Mouse (Mus musculus) adrenal gland, postnatal 36 days (tissue): ENCODE measurements around the gene Rpl28. TPM values are rescaled to one million over a fixed set of nuclear protein-coding genes. Genes with fewer than 3 reads are reported as not detected.

Source experiments
- DNase-seq, 2 experiments: peaks; one replicate each; pipeline ENCODE4 v3.0.0; 2021; ENCODE audit warnings: mixed read lengths in 1 of 2
- total RNA-seq, 2 experiments: library from RNA; stranded (reverse); gene quantifications; 2 replicates each; pipeline ENCODE4 v1.2.3; 2021

The Rpl28 gene
- total RNA-seq, 2 experiments from 2014 or later = 989 to 1,001 TPM

- DNase-seq = peak in 1 of 2 experiments; percentile 11
Observed at GRCm38 (mm10) chr7:4835631-4836327, 43.1 kb downstream of the Rpl28 start.

- DNase-seq = peak; percentile 82 to 83
Observed at GRCm38 (mm10) chr7:4836351-4836792, 43.7 kb downstream of the Rpl28 start.

- DNase-seq = no peak
Observed at GRCm38 (mm10) chr7:4837639-4838038, 45.0 kb downstream of the Rpl28 start.

GRCm38 (mm10) chr7:4842077-4842476 lies 49.4 kb downstream of the Rpl28 start:
- no peak for DNase-seq

- DNase-seq = no peak
Observed at GRCm38 (mm10) chr7:4842634-4843131, 50.0 kb downstream of the Rpl28 start.

- peak; percentile 39 to 54 for DNase-seq
Observed at GRCm38 (mm10) chr7:4843604-4844244, 51.0 kb downstream of the Rpl28 start.

- DNase-seq = no peak
Observed at GRCm38 (mm10) chr7:4844245-4844916, 51.7 kb downstream of the Rpl28 start, which contains the start of gene Shisa7. TSS of gene Shisa7 (minus strand) at chr7:4844696.

Other genes starting within 250 kb of the Rpl28 start
- 1 to 10 TPM; 6.4 to 9.5 TPM for gene Syt5, start 245.3 kb upstream of the Rpl28 start, total RNA-seq
- gene Ptprh, start 188.8 kb upstream of the Rpl28 start, total RNA-seq = not detected
- gene Tmem86b, start 161.5 kb upstream of the Rpl28 start, total RNA-seq = 1 to 10 TPM; 5.9 to 8.2 TPM
- 10 to 100 TPM; 82.6 to 89.5 TPM for gene Ppp6r1, start 133.9 kb upstream of the Rpl28 start, total RNA-seq
- 10 to 100 TPM; 47.8 to 50.7 TPM for gene Hspbp1, start 107.8 kb upstream of the Rpl28 start, total RNA-seq
- 1 to 10 TPM; 6.6 to 8.0 TPM for gene Brsk1, start 102.3 kb upstream of the Rpl28 start, total RNA-seq
- under 1 TPM; 0.16 to 0.43 TPM for gene Tmem150b, start 67.6 kb upstream of the Rpl28 start, total RNA-seq
- gene Kmt5c, start 52.8 kb upstream of the Rpl28 start, total RNA-seq = 10 to 100 TPM; 30.5 to 34.6 TPM
- 1 to 10 TPM; 7.5 to 7.8 TPM for gene Cox6b2, start 39.8 kb upstream of the Rpl28 start, total RNA-seq
- not detected for gene Fam71e2, start 21.6 kb upstream of the Rpl28 start, total RNA-seq
- gene Il11, start 10.0 kb upstream of the Rpl28 start, total RNA-seq = under 1 TPM; 0.13 to 0.56 TPM
- gene Tmem190, start 9.9 kb upstream of the Rpl28 start, total RNA-seq = not detected
- gene Tmem238, start 3.2 kb upstream of the Rpl28 start, total RNA-seq = 10 to 100 TPM in 1 of 2 experiments, 1 to 10 TPM in 1; 8.2 to 15.0 TPM
- 100 to 1,000 TPM; 123 to 125 TPM for gene Ube2s, start 19.7 kb downstream of the Rpl28 start, total RNA-seq
- under 1 TPM; 0.86 to 0.93 TPM for gene Shisa7, start 51.8 kb downstream of the Rpl28 start, total RNA-seq
- gene Isoc2b, start 77.4 kb downstream of the Rpl28 start, total RNA-seq = 10 to 100 TPM in 1 of 2 experiments, 1 to 10 TPM in 1; 9.2 to 23.4 TPM
- gene Isoc2a, start 84.3 kb downstream of the Rpl28 start, total RNA-seq = 10 to 100 TPM; 23.5 to 47.3 TPM
- not detected for gene Gm36210, start 113.6 kb downstream of the Rpl28 start, total RNA-seq
- gene Zfp628, start 122.3 kb downstream of the Rpl28 start, total RNA-seq = 10 to 100 TPM; 13.7 to 15.5 TPM
- 10 to 100 TPM in 1 of 2 experiments, 1 to 10 TPM in 1; 7.1 to 11.5 TPM for gene Nat14, start 129.2 kb downstream of the Rpl28 start, total RNA-seq
- gene Ssc5d, start 132.9 kb downstream of the Rpl28 start, total RNA-seq = 1 to 10 TPM; 1.7 to 2.7 TPM
- gene Sbk2, start 171.5 kb downstream of the Rpl28 start, total RNA-seq = under 1 TPM; 0.36 to 0.89 TPM
- under 1 TPM; 0.23 to 0.50 TPM for gene Sbk3, start 178.3 kb downstream of the Rpl28 start, total RNA-seq
- 10 to 100 TPM; 16.5 to 16.8 TPM for gene Zfp579, start 203.3 kb downstream of the Rpl28 start, total RNA-seq
- 10 to 100 TPM in 1 of 2 experiments, 1 to 10 TPM in 1; 8.7 to 14.0 TPM for gene Zfp524, start 221.5 kb downstream of the Rpl28 start, total RNA-seq
- gene Fiz1, start 221.8 kb downstream of the Rpl28 start, total RNA-seq = 10 to 100 TPM; 23.5 to 31.5 TPM
- gene Gm44973, start 222.6 kb downstream of the Rpl28 start, total RNA-seq = not detected
- 10 to 100 TPM; 22.1 to 24.1 TPM for gene Zfp865, start 227.5 kb downstream of the Rpl28 start, total RNA-seq
- gene Ccdc106, start 227.7 kb downstream of the Rpl28 start, total RNA-seq = 1 to 10 TPM in 1 of 2 experiments, under 1 TPM in 1; 0.96 to 1.4 TPM
- gene 4632433K11Rik, start 241.2 kb downstream of the Rpl28 start, total RNA-seq = not detected
- gene Zfp784, start 245.6 kb downstream of the Rpl28 start, total RNA-seq = 1 to 10 TPM; 3.8 to 4.5 TPM